Mouse (Mus musculus) ES-E14 (cell line): Measurements from ENCODE around the gene Cd4.

ENCODE experiments used
- HCFC1 ChIP-seq: IDR thresholded peaks from 2 replicates; pipeline ENCODE4 v1.6.1; 2012; ENCODE audit warnings: low read length, inconsistent platforms, borderline replicate concordance; ENCODE audit not compliant: insufficient read depth
- MAFK ChIP-seq: IDR thresholded peaks from 2 replicates; pipeline ENCODE4 v1.6.1; 2014; ENCODE audit warnings: mild to moderate bottlenecking, low read depth, low read length, inconsistent platforms; ENCODE audit not compliant: insufficient read depth
- ZC3H11A ChIP-seq: IDR thresholded peaks from 2 replicates; pipeline ENCODE4 v1.6.1; 2012; ENCODE audit warnings: low read depth, mild to moderate bottlenecking, inconsistent platforms, low read length, borderline replicate concordance
- ZNF384 ChIP-seq: IDR thresholded peaks from 2 replicates; pipeline ENCODE4 v1.6.1; 2012; ENCODE audit warnings: low read depth, low read length, inconsistent platforms

- TF ChIP-seq ZC3H11A (no peak), HCFC1 (no peak), MAFK (no peak), ZNF384 (no peak)
Measured at GRCm38 (mm10) chr6:124829799-124830700, 58.0 kb downstream of the Cd4 start.
